Mouse (Mus musculus) brain, embryonic 14.5 days (tissue): Measurements from ENCODE around the gene Olfr494. TPM values are rescaled to one million over a fixed set of nuclear protein-coding genes. Genes with fewer than 3 reads are reported as not detected.

ENCODE experiments used
- DNase-seq: peaks from one replicate; pipeline ENCODE4 v3.0.0-alpha.2; 2011; ENCODE audit warnings: low read depth
- CTCF ChIP-seq: fragments of 200-500 bp; IDR thresholded peaks from 2 replicates; pipeline ENCODE4 v1.5.1; 2012; ENCODE audit warnings: inconsistent platforms, mild to moderate bottlenecking, moderate library complexity, borderline replicate concordance; ENCODE audit not compliant: insufficient read depth, insufficient read length; ENCODE audit errors: extremely low read depth
- POLR2A ChIP-seq: fragments of 200-500 bp; IDR thresholded peaks from 2 replicates; pipeline ENCODE4 v1.6.1; 2012; ENCODE audit warnings: mild to moderate bottlenecking, inconsistent platforms, borderline replicate concordance; ENCODE audit not compliant: poor library complexity, insufficient read depth, insufficient read length, severe bottlenecking; ENCODE audit errors: extremely low read depth
- polyA plus RNA-seq: library from polyadenylated mRNA; depleted of rRNA; stranded (reverse); fragments of >200 nt; gene quantifications from 2 replicates; pipeline ENCODE4 v1.2.3, GENCODE M21; 2012; rRNA removed

Olfr494 gene
- not detected in 2 replicates for polyA plus RNA-seq

DNA sequence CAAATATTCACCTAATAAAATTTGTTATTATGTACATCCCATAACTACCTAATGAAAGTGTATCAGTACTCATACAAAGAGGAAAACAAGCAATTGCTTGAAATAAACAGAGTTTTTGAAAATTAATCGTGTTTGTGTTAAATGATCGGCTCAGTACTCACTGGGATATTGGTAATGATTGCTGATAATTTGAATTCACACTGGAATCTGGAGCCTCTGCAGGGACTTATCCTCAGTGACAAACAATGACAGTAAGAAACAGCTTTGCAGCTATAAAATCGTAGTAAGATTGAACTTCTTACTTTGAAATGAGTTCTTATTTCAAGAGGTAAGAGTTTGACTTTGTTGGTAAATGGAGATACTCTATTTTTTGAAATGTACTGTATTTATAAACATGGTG lies at the start of gene Olfr494:
Olfr494 (plus strand) TSS at position 301 of the 400 bp plus-strand sequence.
- TF ChIP-seq CTCF: no peak
- no peak for TF ChIP-seq POLR2A
- DNase-seq: no peak

DNA sequence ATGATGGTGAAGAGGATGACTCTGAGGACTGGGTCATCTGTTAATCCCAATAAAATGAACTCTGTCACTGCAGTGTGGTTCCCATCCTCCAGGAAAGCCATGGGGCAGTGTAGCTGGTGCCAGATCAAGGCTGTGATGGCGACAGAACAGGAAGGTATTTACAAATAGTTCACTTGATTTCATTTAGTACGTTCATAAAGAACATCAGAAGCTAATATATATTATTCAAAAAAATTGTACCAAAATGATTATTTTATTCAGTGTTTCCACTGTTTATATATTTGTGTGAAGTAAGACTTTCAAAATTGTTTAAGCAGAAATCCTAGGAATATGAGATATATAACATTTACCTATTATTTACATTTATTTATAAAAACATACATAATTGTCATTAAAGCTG lies 41.6 kb upstream of the Olfr494 start, which contains the start of gene Olfr492:
Olfr492 (minus strand) TSS at position 101 of the 400 bp plus-strand sequence.
- no peak for DNase-seq
- TF ChIP-seq CTCF (no peak), POLR2A (no peak)

GRCm38 (mm10) chr7:108346879-108347278 lies 18.3 kb upstream of the Olfr494 start, which contains the start of gene Olfr493:
TSS of gene Olfr493 (minus strand) at chr7:108346979.
- no peak for DNase-seq
- TF ChIP-seq CTCF (no peak), POLR2A (no peak)

DNA sequence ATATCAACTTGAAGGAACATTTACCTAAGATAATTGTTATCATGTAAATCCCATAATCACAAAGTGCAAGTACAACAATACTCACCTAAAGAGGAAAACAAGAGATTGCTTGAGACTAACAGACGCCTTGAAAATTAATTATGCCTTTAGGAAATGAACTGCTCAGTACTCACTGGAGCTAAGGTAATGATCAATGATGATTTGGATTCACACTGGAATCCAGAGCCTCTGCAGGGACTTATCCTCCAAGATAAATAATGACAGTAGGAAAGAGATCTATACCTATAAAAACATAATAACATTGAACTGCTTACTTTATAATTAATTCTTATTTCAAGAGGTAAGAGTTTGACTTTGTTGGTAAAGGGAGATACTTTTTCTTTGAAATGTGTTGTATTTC lies 27.7 kb downstream of the Olfr494 start, which contains the start of gene Olfr495:
Olfr495 (plus strand) TSS at position 301 of the 400 bp plus-strand sequence.
- DNase-seq: no peak
- TF ChIP-seq POLR2A: no peak
- TF ChIP-seq CTCF: no peak

Other genes with a start within 250 kb of the Olfr494 start
- gene Olfr484, start 237.9 kb upstream of the Olfr494 start, polyA plus RNA-seq: not detected in 2 replicates
- gene Olfr485, start 205.5 kb upstream of the Olfr494 start, polyA plus RNA-seq: not detected in 2 replicates
- not detected in 2 replicates for gene Olfr486, start 192.6 kb upstream of the Olfr494 start, polyA plus RNA-seq
- gene Olfr487, start 150.7 kb upstream of the Olfr494 start, polyA plus RNA-seq: not detected in 2 replicates
- not detected in 2 replicates for gene Olfr488, start 107.0 kb upstream of the Olfr494 start, polyA plus RNA-seq
- gene Olfr490, start 76.4 kb upstream of the Olfr494 start, polyA plus RNA-seq: not detected in 2 replicates
- not detected in 2 replicates for gene Olfr491, start 51.9 kb upstream of the Olfr494 start, polyA plus RNA-seq
- gene Olfr492, start 41.7 kb upstream of the Olfr494 start, polyA plus RNA-seq: not detected in 2 replicates
- gene Olfr493, start 18.4 kb upstream of the Olfr494 start, polyA plus RNA-seq: not detected in 2 replicates
- gene Olfr495, start 27.8 kb downstream of the Olfr494 start, polyA plus RNA-seq: not detected in 2 replicates
- gene Olfr497, start 55.1 kb downstream of the Olfr494 start, polyA plus RNA-seq: not detected in 2 replicates
- not detected in 2 replicates for gene Olfr498, start 100.0 kb downstream of the Olfr494 start, polyA plus RNA-seq
- not detected in 2 replicates for gene Olfr502, start 159.7 kb downstream of the Olfr494 start, polyA plus RNA-seq
- not detected in 2 replicates for gene Olfr503, start 179.2 kb downstream of the Olfr494 start, polyA plus RNA-seq
- gene Olfr504, start 200.5 kb downstream of the Olfr494 start, polyA plus RNA-seq: not detected in 2 replicates
- 0.01 TPM in 1 of 2 replicates, not detected in the other for gene Olfr506, start 245.5 kb downstream of the Olfr494 start, polyA plus RNA-seq